Mouse (Mus musculus) right cerebral cortex, adult 2 months (tissue): Measurements from ENCODE around the gene Hist1h1d.
"Not testable (repeated sequence)": the region's sequence is repeated elsewhere in the genome, so short reads cannot be mapped to it uniquely, and the experiment has no call there.

Experiments
- DNase-seq, 2 experiments: peaks; one replicate each; pipeline ENCODE4 v3.0.0; 2021 to 2022; ENCODE audit warnings: low spot score in 2 of 2

The Hist1h1d gene

DNA sequence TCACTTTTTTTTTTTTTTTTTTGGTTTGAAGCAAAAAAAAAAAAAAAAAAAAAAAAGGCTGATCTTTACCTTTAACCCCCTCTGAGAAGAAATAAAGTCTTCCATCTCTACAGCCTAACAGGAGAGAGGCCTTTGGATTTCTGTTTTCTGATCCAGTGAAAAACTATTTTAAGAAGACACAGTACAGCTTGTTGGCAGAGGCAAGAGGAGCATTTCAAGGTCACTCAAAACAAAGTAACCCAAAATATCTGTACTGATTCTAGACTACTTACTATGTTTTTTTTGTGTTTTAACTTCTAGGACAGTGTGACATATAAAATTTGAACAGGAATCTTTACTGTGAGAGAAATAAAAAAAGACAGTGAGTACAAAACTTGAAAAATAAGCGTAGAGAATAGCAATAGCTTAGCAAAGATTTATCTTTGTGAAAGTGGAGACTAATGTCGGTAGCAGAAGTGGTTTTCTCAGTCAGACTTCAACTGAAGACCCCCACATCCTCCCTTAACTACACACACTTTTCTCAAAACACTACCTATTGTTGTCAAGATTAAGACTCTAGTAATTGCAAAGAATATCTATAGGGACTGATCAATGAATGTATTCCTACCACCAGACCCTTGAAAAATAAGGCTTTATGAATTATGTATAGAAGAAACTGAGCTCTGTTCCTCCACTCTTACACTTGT is 23.4 kb upstream of the Hist1h1d start:
- no peak for DNase-seq

DNA sequence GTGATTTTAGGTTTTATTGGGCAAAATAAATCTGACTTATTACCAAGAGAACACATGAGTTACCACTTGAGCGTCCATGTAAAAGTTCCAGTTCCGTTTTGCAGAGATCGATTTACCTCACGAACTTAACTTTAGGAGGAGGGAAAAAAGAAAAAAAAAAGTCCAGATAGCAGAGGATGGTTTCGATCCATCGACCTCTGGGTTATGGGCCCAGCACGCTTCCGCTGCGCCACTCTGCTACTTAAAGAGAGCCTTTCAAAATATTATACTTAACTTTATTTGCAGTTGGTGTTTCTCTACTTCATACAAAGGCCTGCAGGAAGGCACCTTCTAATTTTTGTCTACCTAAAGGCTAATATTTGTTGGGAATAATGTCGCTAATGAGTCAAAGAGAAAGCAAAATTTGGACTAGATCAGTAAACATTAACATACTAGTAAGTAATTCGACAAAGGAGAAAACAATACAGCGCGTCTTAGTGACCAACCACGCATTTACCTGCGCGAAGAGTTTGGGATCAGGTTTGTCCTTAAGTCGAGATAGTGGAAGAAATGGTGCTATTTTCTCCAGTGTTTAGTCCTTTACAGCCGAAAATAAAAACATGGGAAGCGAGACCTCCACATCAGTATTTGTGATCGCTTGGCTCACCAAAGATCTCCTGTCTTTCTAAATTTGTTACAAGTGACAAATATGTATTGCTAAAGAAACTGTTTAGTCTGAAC is 22.7 kb upstream of the Hist1h1d start:
- peak; percentile 77 to 79 for DNase-seq

DNA sequence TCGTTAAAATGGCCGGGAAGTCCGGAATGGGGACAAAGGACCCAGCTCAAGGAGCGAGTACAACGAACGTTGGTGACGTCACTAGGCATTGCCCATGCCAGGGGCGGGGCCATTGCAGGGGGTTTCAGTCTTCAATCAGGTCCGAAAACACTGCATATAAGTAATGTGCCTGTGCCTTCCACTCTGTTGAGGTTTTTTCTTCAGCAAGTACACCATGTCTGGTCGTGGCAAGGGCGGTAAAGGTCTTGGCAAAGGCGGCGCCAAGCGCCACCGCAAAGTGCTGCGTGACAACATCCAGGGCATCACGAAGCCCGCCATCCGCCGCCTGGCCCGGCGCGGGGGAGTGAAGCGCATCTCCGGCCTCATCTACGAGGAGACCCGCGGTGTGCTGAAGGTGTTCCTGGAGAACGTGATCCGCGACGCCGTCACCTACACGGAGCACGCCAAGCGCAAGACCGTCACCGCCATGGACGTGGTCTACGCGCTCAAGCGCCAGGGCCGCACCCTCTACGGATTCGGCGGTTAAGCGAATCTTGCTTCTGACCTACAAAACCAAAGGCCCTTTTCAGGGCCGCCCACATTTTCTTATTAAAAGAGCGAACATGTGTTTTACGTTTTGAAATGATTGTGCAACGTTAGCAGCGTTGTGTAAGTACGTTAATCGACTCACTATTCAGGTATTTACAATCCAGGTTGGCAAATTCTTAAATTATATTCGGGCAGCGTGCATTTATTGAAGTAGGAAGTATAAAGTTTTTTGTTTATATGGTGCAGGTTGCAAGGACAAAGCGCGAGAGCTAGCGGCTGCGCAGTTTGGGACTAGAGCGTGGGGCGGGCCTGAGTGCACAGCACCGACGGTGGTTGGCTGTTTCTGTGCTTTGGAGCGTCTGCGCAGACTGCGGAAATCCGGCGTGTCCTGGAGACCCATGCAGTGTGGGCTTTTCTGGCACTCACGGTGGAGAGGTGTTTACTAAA is 21.9 kb upstream of the Hist1h1d start, which contains the start of gene Hist1h4h:
Gene Hist1h4h (plus strand): TSS at position 150 of the 975 bp plus-strand sequence.
- peak; percentile 98 for DNase-seq

- no peak for DNase-seq
These were observed 20.6 kb upstream of the Hist1h1d start for GRCm38 (mm10) chr13:23532262-23533075.

DNA sequence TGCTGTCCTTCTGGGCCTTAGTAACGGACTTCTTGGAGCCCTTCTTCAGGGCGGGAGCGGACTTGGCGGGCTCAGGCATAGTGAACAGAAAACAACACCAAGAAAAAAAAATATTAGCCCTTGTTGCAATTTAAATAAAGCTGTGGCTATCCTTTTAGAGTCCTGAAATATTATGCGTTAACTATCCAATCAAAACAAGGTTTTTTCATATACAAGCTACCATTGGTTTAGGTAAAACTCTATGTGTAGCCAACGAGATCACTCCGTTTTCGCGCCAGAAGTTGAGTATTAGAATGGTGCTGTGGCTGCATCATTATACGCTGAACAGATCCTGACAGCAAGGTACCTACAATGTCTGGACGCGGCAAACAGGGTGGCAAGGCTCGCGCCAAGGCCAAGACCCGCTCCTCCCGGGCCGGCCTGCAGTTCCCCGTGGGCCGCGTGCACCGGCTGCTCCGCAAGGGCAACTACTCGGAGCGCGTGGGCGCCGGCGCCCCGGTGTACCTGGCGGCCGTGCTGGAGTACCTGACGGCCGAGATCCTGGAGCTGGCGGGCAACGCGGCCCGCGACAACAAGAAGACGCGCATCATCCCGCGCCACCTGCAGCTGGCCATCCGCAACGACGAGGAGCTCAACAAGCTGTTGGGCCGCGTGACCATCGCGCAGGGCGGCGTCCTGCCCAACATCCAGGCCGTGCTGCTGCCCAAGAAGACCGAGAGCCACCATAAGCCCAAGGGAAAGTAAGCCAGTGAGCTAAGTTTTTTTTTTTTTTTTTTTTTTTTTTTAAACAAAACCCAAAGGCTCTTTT is 19.3 kb upstream of the Hist1h1d start, which contains the start of gene Hist1h2af:
Gene Hist1h2af (plus strand): TSS at position 347 of the 808 bp plus-strand sequence.
- peak; percentile 75 to 83 for DNase-seq

DNA sequence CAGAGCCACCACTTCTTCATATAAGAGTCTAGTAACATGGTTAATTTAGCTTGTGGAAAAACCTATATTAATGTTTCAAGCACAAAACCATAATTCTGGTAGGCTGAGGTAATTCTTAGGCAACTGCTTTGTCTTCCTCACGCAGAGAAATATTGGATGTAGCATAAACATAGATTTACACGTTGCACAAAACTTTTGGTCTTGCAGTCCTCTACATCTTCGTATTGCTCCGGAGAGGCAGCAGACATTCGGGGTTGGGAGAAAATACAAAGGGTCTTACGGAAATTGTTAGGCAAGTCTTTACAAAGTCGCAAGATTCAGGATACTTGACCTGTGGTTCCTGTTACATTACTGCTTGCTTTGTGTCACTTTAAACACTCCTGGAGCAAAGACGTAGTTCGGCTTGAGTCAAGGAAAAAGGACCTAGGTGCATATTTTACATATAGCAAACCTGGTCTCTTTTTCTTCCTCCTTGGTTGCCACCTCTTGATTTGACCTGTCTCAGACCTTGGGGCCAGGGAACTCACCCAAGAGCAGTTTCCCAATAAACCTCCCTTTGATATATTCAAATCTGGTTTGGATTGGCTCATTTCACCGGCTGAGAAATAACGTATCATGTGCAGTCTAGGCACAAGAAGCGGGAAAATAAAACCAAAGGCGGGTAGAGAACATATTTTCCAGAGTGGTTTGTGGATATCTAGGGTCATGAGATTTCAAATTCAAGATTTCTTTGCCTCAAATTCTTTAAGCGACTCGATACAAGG is 18.5 kb upstream of the Hist1h1d start:
- peak; percentile 26 to 34 for DNase-seq

DNA sequence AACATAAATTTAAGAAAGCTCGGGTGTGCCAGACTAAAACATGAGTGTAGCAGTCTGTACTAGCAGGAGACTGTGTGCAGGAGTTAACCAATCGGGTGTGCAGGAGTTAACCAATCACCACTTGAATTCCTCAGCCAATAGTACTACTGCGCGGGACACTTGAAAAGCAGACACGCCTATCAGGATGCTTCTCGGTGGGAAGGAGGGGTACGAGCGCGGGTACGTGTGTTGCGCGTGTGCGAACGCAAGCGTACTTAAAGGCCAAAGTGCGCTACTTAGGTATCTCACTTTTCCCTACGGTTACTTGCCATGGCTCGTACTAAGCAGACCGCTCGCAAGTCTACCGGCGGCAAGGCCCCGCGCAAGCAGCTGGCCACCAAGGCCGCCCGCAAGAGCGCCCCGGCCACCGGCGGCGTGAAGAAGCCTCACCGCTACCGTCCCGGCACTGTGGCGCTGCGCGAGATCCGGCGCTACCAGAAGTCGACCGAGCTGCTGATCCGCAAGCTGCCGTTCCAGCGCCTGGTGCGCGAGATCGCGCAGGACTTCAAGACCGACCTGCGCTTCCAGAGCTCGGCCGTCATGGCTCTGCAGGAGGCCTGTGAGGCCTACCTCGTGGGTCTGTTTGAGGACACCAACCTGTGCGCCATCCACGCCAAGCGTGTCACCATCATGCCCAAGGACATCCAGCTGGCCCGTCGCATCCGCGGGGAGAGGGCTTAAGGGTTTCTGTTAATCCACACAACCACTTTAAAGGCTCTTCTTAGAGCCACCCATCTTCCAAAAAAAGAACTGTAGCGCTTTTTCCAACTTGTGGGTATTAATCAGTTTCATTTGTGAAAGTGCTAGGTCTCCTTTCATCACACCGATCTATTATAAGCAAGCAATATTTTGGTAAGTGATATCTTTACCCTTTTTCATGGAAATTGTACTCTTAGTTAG is 17.7 kb upstream of the Hist1h1d start, which contains the start of gene Hist1h3g:
Gene Hist1h3g (plus strand): TSS at position 286 of the 939 bp plus-strand sequence.
- DNase-seq: peak; percentile 95

- DNase-seq: no peak
These were observed 16.8 kb upstream of the Hist1h1d start for GRCm38 (mm10) chr13:23536076-23536822.

- no peak for DNase-seq
These were observed 15.9 kb upstream of the Hist1h1d start for GRCm38 (mm10) chr13:23537006-23537710.

GRCm38 (mm10) chr13:23538249-23538648 is 14.8 kb upstream of the Hist1h1d start:
- no peak for DNase-seq

GRCm38 (mm10) chr13:23539821-23540220 is 13.2 kb upstream of the Hist1h1d start:
- DNase-seq: not testable (repeated sequence)

DNA sequence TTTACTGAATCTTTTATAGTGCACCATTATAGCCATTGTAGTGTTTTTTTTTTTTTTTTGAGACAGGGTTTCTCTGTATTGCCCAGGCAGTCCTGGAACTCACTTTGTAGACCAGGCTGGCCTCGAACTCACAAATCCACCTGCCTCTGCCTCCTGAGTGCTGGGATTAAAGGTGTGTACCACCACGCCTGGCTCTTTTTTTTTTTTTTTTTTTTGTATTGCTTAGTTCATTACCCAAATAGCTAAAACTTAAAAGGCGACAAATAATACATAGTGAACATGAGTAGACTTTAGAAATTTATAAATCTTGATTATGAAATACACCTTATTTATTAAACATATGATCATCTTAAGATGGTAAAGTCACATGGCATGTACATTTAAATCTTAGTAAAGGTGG is 11.6 kb upstream of the Hist1h1d start:
- no peak for DNase-seq

- DNase-seq: not testable (repeated sequence)
These were observed 10.7 kb upstream of the Hist1h1d start for GRCm38 (mm10) chr13:23542225-23542980.

DNA sequence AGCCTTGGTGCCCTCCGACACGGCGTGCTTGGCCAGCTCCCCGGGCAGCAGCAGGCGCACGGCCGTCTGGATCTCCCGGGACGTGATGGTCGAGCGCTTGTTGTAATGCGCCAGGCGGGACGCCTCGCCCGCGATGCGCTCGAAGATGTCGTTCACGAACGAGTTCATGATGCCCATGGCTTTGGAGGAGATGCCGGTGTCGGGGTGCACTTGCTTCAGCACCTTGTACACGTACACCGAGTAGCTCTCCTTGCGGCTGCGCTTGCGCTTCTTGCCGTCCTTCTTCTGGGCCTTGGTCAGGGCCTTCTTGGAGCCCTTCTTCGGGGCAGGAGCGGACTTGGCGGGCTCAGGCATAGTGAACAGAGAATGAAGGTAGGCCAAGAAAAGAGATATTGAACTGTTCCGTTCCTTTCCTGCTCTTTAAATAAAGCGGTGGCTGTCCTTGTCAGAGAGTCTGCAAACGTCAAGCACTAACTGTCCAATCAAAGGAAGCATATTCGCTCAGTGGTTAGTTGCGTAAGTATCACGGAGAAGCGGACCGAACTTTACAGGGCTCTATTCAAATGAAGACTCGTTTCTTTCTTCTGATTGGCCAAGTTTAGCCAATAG is 10.0 kb upstream of the Hist1h1d start, which contains the start of gene Hist1h2bh:
Gene Hist1h2bh (minus strand): TSS at position 394 of the 609 bp plus-strand sequence.
- DNase-seq: peak; percentile 72 to 79
